In genomic region chr14:108914336-108914735, GRCm38 (mm10) we compare ENCODE assay signal across 9 mouse cellular contexts. TPM values are rescaled to one million over a fixed set of nuclear protein-coding genes. Genes with fewer than 3 reads are reported as not detected.
DNase-seq lines count a peak whose midpoint lies in the region; ATAC-seq lines count a peak whose summit lies in the region.
"Had no signal": no experiment of that assay in that cellular context is flagged by ENCODE, and none has a peak within 500 bp of the region (broad histone marks: within the 10 kb centered on the region; RNA-seq: fewer than 3 reads in every experiment).

No protein-coding gene starts in this region.

- H3K4me3 ChIP-seq in heart, embryonic 14.5 days (ENCODE audit: control insufficient read depth in 1 of 2, insufficient read depth in 1 of 2, low read depth in 1 of 2, low read length in 2 of 2), result peak overlapping the region in 1 of 2 experiments; percentile 45; a peak in 2 of 4 replicates
- H3K4me3 ChIP-seq in forebrain, embryonic 14.5 days (ENCODE audit: low read depth, low read length), result peak overlapping the region; percentile 60
- peak overlapping the region; percentile 63 for H3K4me3 ChIP-seq in midbrain, embryonic 10.5 days
- H3K4me3 ChIP-seq: liver, embryonic 15.5 days had no signal

- H3K4me2 ChIP-seq in heart, embryonic 14.5 days (ENCODE audit: low read length), result peak overlapping the region; percentile 87
- peak overlapping the region; percentile 94 for H3K4me2 ChIP-seq in forebrain, embryonic 14.5 days (ENCODE audit: low read length)

- H3K4me1 ChIP-seq in heart, embryonic 14.5 days (ENCODE audit: control insufficient read depth in 2 of 2, insufficient read depth in 2 of 2, low read length in 2 of 2), result peaks cover 11 to 26% of the 10 kb centered on the region in 2 experiments; a peak in 3 of 4 replicates
- H3K4me1 ChIP-seq in forebrain, embryonic 14.5 days (ENCODE audit: control insufficient read depth, insufficient read depth, low read length), result peaks cover 20% of the 10 kb centered on the region; the same call in 1 of the 2 replicates
- H3K4me1 ChIP-seq in midbrain, embryonic 10.5 days, result peaks cover 36% of the 10 kb centered on the region
- H3K4me1 ChIP-seq: liver, embryonic 15.5 days had no signal

- no peak overlapping the region for H3K9ac ChIP-seq in heart, embryonic 14.5 days (ENCODE audit: low read length)
- H3K9ac ChIP-seq in forebrain, embryonic 14.5 days (ENCODE audit: low read length), result peak overlapping the region; percentile 86
- H3K9ac ChIP-seq: liver, embryonic 15.5 days had no signal

- H3K27ac ChIP-seq in heart, embryonic 14.5 days (replicated peaks in 1 of 2; ENCODE audit: control insufficient read depth in 1 of 2, insufficient read depth in 1 of 2, low read depth in 2 of 2, low read length in 2 of 2), result no peak overlapping the region
- H3K27ac ChIP-seq in forebrain, embryonic 14.5 days (ENCODE audit: low read depth, low read length), result no peak overlapping the region
- peak overlapping the region; percentile 81; the same call in 1 of the 2 replicates for H3K27ac ChIP-seq in midbrain, embryonic 10.5 days (replicated peaks)
- H3K27ac ChIP-seq: liver, embryonic 15.5 days had no signal

- H3K36me3 ChIP-seq in heart, embryonic 14.5 days (ENCODE audit: control insufficient read depth, insufficient read depth, low read length), result no peaks in the 10 kb centered on the region
- no peaks in the 10 kb centered on the region for H3K36me3 ChIP-seq in forebrain, embryonic 14.5 days (ENCODE audit: control insufficient read depth, insufficient read depth, low read length)
- H3K36me3 ChIP-seq in midbrain, embryonic 10.5 days, result no peaks in the 10 kb centered on the region
- H3K36me3 ChIP-seq: liver, embryonic 15.5 days had no signal

- no peaks in the 10 kb centered on the region for H3K9me3 ChIP-seq in heart, embryonic 14.5 days (ENCODE audit: control insufficient read depth, low read length)
- no peaks in the 10 kb centered on the region for H3K9me3 ChIP-seq in forebrain, embryonic 14.5 days (replicated peaks; ENCODE audit: control insufficient read depth, low read length)
- H3K9me3 ChIP-seq in midbrain, embryonic 10.5 days (replicated peaks), result no peaks in the 10 kb centered on the region
- H3K9me3 ChIP-seq: liver, embryonic 15.5 days had no signal

- DNase-seq in heart, adult 8-10 months (ENCODE audit: low spot score), result no peak
- peak; percentile 9 to 27 for DNase-seq in cerebellum, postnatal 36 days
- peak; percentile 59 for DNase-seq in forebrain, embryonic 14.5 days (ENCODE audit: low spot score)
- no peak for DNase-seq in midbrain, embryonic 10.5 days (ENCODE audit: low spot score)
- no peak for DNase-seq in spleen, postnatal 10 days (ENCODE audit: low spot score in 2 of 2)
- DNase-seq in yolk sac, embryonic 10.5 days (ENCODE audit: low spot score), result no peak
- DNase-seq in embryo, embryonic 10.5 days (ENCODE audit: low spot score), result no peak

- 22% methylated on average over 16 of the region's 16 CpGs for WGBS in heart, embryonic 14.5 days
- 4% methylated on average over 16 of the region's 16 CpGs for WGBS in forebrain, embryonic 14.5 days
- WGBS in midbrain, embryonic 10.5 days, result 16% methylated on average over 16 of the region's 16 CpGs

- ATAC-seq in heart, embryonic 14.5 days (ENCODE audit: insufficient number of reproducible peaks, insufficient read depth, low FRiP score, low read depth), result no peak
- ATAC-seq in forebrain, embryonic 14.5 days, result no peak

- peaks cover 33% of the 10 kb centered on the region for H3K27me3 ChIP-seq in heart, embryonic 14.5 days (ENCODE audit: control insufficient read depth, insufficient read depth, low read length)
- H3K27me3 ChIP-seq in forebrain, embryonic 14.5 days (replicated peaks; ENCODE audit: control insufficient read depth, insufficient read depth, low read length), result no peaks in the 10 kb centered on the region
- peaks cover 28% of the 10 kb centered on the region for H3K27me3 ChIP-seq in midbrain, embryonic 10.5 days (ENCODE audit: low read depth, poor library complexity, severe bottlenecking)

RNA-seq across cellular contexts. Expression of gene Slitrk1, which starts 0.4 kb away (rescaled TPM):
- 0.16 TPM in 1 of 2 replicates, not detected in the other for polyA plus RNA-seq in heart, embryonic 14.5 days (2014; fragmentation: Nextera tagmentation; extraction: Ambion mirVana)
- under 1 TPM in 1 of 4 experiments, not detected in 3; 0.06 TPM for total RNA-seq in heart, adult 8-10 months (2022)
- 13.4 and 17.8 TPM in 2 replicates for polyA plus RNA-seq in forebrain, embryonic 14.5 days (2014; fragmentation: Nextera tagmentation; extraction: Ambion mirVana)
- 2.0 and 5.4 TPM in 2 replicates for polyA plus RNA-seq in midbrain, embryonic 10.5 days (2016; fragmentation: Nextera tagmentation; extraction: Ambion mirVana)

Comparison
In these comparisons a context has a peak if more than half of its experiments do, and no peak if none do; other contexts are left out.
1. DNase-seq: peak in cerebellum, postnatal 36 days (2 of 2) and forebrain, embryonic 14.5 days (single experiment); none in heart, adult 8-10 months (single experiment), midbrain, embryonic 10.5 days (single experiment), spleen, postnatal 10 days (0 of 2), yolk sac, embryonic 10.5 days (single experiment) and embryo, embryonic 10.5 days (single experiment).